Mouse (Mus musculus) CH12.LX (cell line): ENCODE data around the gene Creld2. TPM values are rescaled to one million over a fixed set of nuclear protein-coding genes. Genes with fewer than 3 reads are reported as not detected.

Experiments
- DNase-seq: peaks from one replicate; pipeline ENCODE4 v3.0.0-alpha.2; 2013; ENCODE audit errors: extremely low read depth
- H3K27ac ChIP-seq: 2 replicates; pipeline ENCODE4 v1.5.1; 2012; ENCODE audit warnings: low read depth, mild to moderate bottlenecking, control low read depth, moderate library complexity; ENCODE audit not compliant: insufficient read depth
- H3K27me3 ChIP-seq: replicated peaks from 2 replicates; pipeline ENCODE3; 2012; ENCODE audit warnings: inconsistent platforms
- H3K36me3 ChIP-seq, 2 experiments: replicated peaks in 1 of 2; 2 replicates each; pipeline versions ENCODE3 to v1.6.1; 2012; ENCODE audit warnings: inconsistent platforms in 1 of 2, low read length in 1 of 2, mild to moderate bottlenecking in 1 of 2, mixed read lengths in 1 of 2, moderate library complexity in 1 of 2; ENCODE audit not compliant: control insufficient read depth in 1 of 2, insufficient read depth in 1 of 2
- H3K4me1 ChIP-seq, 2 experiments: 2 replicates each; pipeline ENCODE4 v1.6.1; 2012; ENCODE audit warnings: inconsistent platforms in 1 of 2, moderate library complexity in 1 of 2; ENCODE audit not compliant: insufficient read depth in 2 of 2, control insufficient read depth in 1 of 2
- H3K4me2 ChIP-seq: 2 replicates; pipeline ENCODE4 v1.6.1; 2012; ENCODE audit warnings: low read depth, mild to moderate bottlenecking, control low read depth; ENCODE audit not compliant: poor library complexity, insufficient read depth, severe bottlenecking
- H3K4me3 ChIP-seq, 3 experiments: fragments of 150-350 bp in 1 of 3; sonication (generic) in 1 of 3; replicated peaks in 1 of 3; 2 replicates each; pipeline versions ENCODE3 to v1.5.1; 2011 to 2012; ENCODE audit warnings: low read depth in 2 of 3, low read length in 2 of 3, mild to moderate bottlenecking in 2 of 3, moderate library complexity in 2 of 3, control low read depth in 1 of 3, improper control_type of control experiment in 1 of 3, inconsistent platforms in 1 of 3, mixed read lengths in 1 of 3; ENCODE audit not compliant: poor library complexity in 1 of 3
- H3K79me2 ChIP-seq: replicated peaks from 2 replicates; pipeline ENCODE4 v1.6.1; 2012; ENCODE audit warnings: mild to moderate bottlenecking, moderate library complexity; ENCODE audit not compliant: control insufficient read depth, poor library complexity, insufficient read depth, severe bottlenecking; ENCODE audit errors: extremely low read depth
- H3K9ac ChIP-seq: 2 replicates; pipeline ENCODE4 v1.6.1; 2012; ENCODE audit warnings: low read depth, mild to moderate bottlenecking, control low read depth, moderate library complexity; ENCODE audit not compliant: insufficient read depth
- H3K9me3 ChIP-seq: replicated peaks from 2 replicates; pipeline ENCODE3; 2012; ENCODE audit warnings: low read length, inconsistent platforms, mixed read lengths
- BHLHE40 ChIP-seq: IDR thresholded peaks from 2 replicates; pipeline ENCODE4 v1.6.1; 2011; ENCODE audit warnings: mild to moderate bottlenecking, low read depth, low read length, improper control_type of control experiment
- CHD2 ChIP-seq: IDR thresholded peaks from 2 replicates; pipeline ENCODE4 v1.6.1; 2011; ENCODE audit warnings: low read length, improper control_type of control experiment
- CTCF ChIP-seq, 2 experiments: IDR thresholded peaks in 1 of 2; conservative IDR thresholded peaks in 1 of 2; 2 replicates each; pipeline ENCODE4 v1.5.1; 2011 to 2012; ENCODE audit warnings: low read depth in 2 of 2, low read length in 2 of 2, improper control_type of control experiment in 1 of 2, inconsistent platforms in 1 of 2, mild to moderate bottlenecking in 1 of 2, moderate library complexity in 1 of 2
- ELF1 ChIP-seq: IDR thresholded peaks from 2 replicates; pipeline ENCODE4 v1.6.1; 2014; ENCODE audit warnings: low read depth, mild to moderate bottlenecking, inconsistent platforms, low read length, improper control_type of control experiment
- JUN ChIP-seq: IDR thresholded peaks from 2 replicates; pipeline ENCODE4 v1.6.1; 2011; ENCODE audit warnings: low read depth, mild to moderate bottlenecking, low read length, improper control_type of control experiment, moderate library complexity; ENCODE audit not compliant: insufficient read depth
- MEF2A ChIP-seq: IDR thresholded peaks from 2 replicates; pipeline ENCODE4 v1.6.1; 2014; ENCODE audit warnings: low read depth, mild to moderate bottlenecking, inconsistent platforms, low read length, improper control_type of control experiment, borderline replicate concordance
- MXI1 ChIP-seq: IDR thresholded peaks from 2 replicates; pipeline ENCODE4 v1.6.1; 2011; ENCODE audit warnings: mild to moderate bottlenecking, low read depth, low read length, improper control_type of control experiment
- MYC ChIP-seq: IDR thresholded peaks from 2 replicates; pipeline ENCODE4 v1.6.1; 2011; ENCODE audit warnings: low read depth, mild to moderate bottlenecking, improper control_type of control experiment, low read length
- NELFE ChIP-seq: IDR thresholded peaks from 2 replicates; pipeline ENCODE4 v1.6.1; 2011; ENCODE audit warnings: low read depth, low read length, improper control_type of control experiment
- POLR2A ChIP-seq: IDR thresholded peaks from 2 replicates; pipeline ENCODE4 v1.6.1; 2011; ENCODE audit warnings: low read depth, mild to moderate bottlenecking, improper control_type of control experiment, low read length
- POLR2AphosphoS2 ChIP-seq: IDR thresholded peaks from 2 replicates; pipeline ENCODE4 v1.6.1; 2011; ENCODE audit warnings: low read depth, low read length, improper control_type of control experiment
- RAD21 ChIP-seq: IDR thresholded peaks from 2 replicates; pipeline ENCODE4 v1.6.1; 2011; ENCODE audit warnings: low read depth, mild to moderate bottlenecking, low read length, improper control_type of control experiment, moderate library complexity
- SMC3 ChIP-seq: IDR thresholded peaks from 2 replicates; pipeline ENCODE4 v1.6.1; 2011; ENCODE audit warnings: low read depth, low read length, improper control_type of control experiment
- TCF12 ChIP-seq: IDR thresholded peaks from 2 replicates; pipeline ENCODE4 v1.6.1; 2014; ENCODE audit warnings: low read depth, mild to moderate bottlenecking, inconsistent platforms, low read length, improper control_type of control experiment
- USF2 ChIP-seq: conservative IDR thresholded peaks from 2 replicates; pipeline ENCODE4 v1.6.1; 2011; ENCODE audit warnings: low read depth, low read length, improper control_type of control experiment
- ZC3H11A ChIP-seq: IDR thresholded peaks from 2 replicates; pipeline ENCODE4 v1.6.1; 2012; ENCODE audit warnings: low read depth, mild to moderate bottlenecking, inconsistent platforms, low read length, improper control_type of control experiment
- ZMIZ1 ChIP-seq: IDR thresholded peaks from 2 replicates; pipeline ENCODE4 v1.6.1; 2012; ENCODE audit warnings: low read depth, mild to moderate bottlenecking, inconsistent platforms, low read length, improper control_type of control experiment
- dilution Hi-C: fragments of 300-500 bp; cut with MboI; formaldehyde crosslinking; loops from 2 replicates; pipeline ENCODE4 v1.14.3; 2020; ENCODE audit warnings: low sequenced_read_pairs; ENCODE audit not compliant: extremely low pct_unique_long_range_greater_than_20kb, extremely low pct_ligation_motif_present
- in situ Hi-C: fragments of 300-500 bp; cut with MboI; formaldehyde crosslinking; loops from 3 replicates; pipeline ENCODE4 v1.14.3; 2019; ENCODE audit warnings: low sequenced_read_pairs, low pct_ligation_motif_present, low pct_unique_long_range_greater_than_20kb, mixed read lengths
- polyA plus RNA-seq: library from polyadenylated mRNA; unstranded; fragments of >175 nt; gene quantifications from 2 replicates; pipeline ENCODE4 v1.2.1, GENCODE M21; 2012; ENCODE audit warnings: low read depth; ENCODE audit not compliant: insufficient read length
- total RNA-seq, 2 experiments: library from RNA; depleted of rRNA; stranded (reverse); fragments of 300-350 nt in 1 of 2; fragments of >200 nt in 1 of 2; gene quantifications; 2 replicates each; pipeline ENCODE4 v1.2.3; 2012 to 2014

Gene Creld2
- total and polyA plus RNA-seq, 3 experiments = 63.6 to 93.8 (median 85.0) TPM

DNA sequence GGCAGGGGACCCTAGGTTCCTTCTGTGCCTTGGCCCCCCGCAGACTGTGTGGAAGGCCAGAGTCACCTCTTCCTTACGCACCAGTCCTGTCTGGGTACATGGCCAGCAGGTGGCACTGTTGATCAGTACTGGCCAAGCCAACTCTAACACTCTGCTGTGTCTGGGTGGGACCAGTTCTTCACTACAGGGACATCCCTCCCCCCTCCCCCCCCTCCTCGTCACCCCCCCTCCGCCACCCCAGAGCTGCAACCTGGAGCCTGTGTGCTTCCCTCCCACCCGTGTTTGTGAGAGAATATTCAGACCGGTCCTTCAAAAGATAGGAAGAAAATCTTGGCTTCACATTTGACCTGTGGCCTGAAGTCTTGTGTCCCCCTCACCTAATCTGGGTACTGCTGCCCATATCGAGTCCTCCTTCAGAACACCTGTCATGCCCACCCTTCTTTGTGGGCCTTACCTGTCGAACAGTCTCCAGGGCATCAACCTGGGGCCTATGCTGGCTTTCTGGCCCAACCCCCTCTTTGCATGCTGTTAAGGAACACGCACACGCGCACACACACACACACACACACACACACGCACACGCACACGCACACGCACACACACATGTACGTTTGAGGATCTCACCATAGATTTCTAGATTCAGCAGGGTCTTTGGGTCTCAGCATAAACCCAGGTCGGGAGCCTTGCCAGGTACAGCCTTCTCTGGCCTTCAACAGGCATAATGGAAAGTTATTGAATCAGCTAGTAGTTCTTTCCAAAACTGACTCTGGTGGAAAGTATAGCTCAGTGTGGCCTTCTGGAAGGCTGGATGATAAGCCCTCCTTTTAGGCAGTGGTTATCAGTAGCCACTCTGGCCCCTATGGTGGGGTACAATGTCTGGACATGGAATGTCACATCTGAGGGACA is 9.6 kb downstream of the Creld2 start:
- H3K4me3 ChIP-seq = no peak overlapping the region
- H3K79me2 ChIP-seq = no peaks in the 10 kb centered on the region
- H3K27me3 ChIP-seq = peaks cover 15% of the 10 kb centered on the region
- H3K27ac ChIP-seq = no peak overlapping the region
- H3K36me3 ChIP-seq = peaks cover 20 to 38% of the 10 kb centered on the region in 2 experiments
- peak; percentile 84 for DNase-seq
- H3K9me3 ChIP-seq = no peaks in the 10 kb centered on the region
- in situ Hi-C loops (loop anchor here (5.0 to 10.0 kb wide), 3 partner anchors 48 to 246 kb away; partner anchors contain the start of gene Trabd), dilution Hi-C loops (no loop called here)
- no peak for TF ChIP-seq MYC
- TF ChIP-seq CTCF (conservative IDR thresholded peaks at IDR 0.05 in 1 of 2, IDR thresholded peaks at IDR 0.05 in 1 of 2; ENCODE audit: low read depth in 2 of 2, low read length in 2 of 2) = peak; percentile 2 to 91; a peak in 2 of 4 replicates
- peak; percentile 84 for TF ChIP-seq RAD21
- TF ChIP-seq MEF2A = peak; percentile 29; the same call in 1 of the 2 replicates
- TF ChIP-seq SMC3 = peak; percentile 86
- TF ChIP-seq ZC3H11A = 0 out of 2 replicates have a peak, but pooled peaks have one; percentile 23
- no peak for TF ChIP-seq CHD2
- no peak overlapping the region for H3K9ac ChIP-seq
- H3K4me1 ChIP-seq = peaks cover 8 to 16% of the 10 kb centered on the region in 2 experiments
- peak overlapping the region; percentile 42; the same call in 1 of the 2 replicates for H3K4me2 ChIP-seq

DNA sequence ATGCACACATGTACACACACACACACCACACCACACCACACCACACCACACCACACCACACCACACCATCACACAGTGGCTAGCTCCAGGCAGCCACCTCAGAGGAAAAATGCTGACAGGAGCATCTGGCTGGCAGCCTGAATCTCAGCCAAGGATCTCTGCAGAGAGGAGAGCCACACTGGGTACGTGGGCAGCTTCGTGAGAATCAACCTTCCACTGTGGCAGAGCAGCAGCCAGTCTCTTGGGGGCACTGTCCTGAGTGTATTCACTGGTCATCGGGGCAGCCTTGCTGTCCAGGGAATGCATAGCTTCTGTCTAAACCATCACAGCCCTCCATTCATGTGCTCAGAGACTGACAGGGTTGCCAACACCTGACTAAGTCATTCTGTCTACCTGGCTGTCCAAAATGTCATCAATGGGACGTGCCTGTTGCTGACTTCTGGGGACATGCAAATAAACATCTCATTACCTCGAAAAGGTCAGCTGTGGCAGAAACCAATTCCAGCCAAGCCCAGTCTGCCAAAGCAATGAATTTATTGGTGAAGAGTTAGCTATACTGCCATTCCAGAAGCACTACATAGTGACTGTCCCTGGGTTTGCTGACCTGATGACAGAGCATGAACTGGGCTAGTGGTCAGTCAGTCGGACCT is 10.5 kb downstream of the Creld2 start:
- Histone ChIP-seq H3K79me2 (no peaks in the 10 kb centered on the region), H3K4me2 (no peak overlapping the region), H3K27ac (no peak overlapping the region), H3K4me1 (peaks cover 8 to 11% of the 10 kb centered on the region in 2 experiments), H3K4me3 (no peak overlapping the region), H3K9me3 (no peaks in the 10 kb centered on the region), H3K27me3 (peaks cover 20% of the 10 kb centered on the region), H3K36me3 (peaks cover 12 to 29% of the 10 kb centered on the region in 2 experiments), H3K9ac (no peak overlapping the region)
- DNase-seq = no peak
- TF ChIP-seq USF2 (no peak), SMC3 (no peak), POLR2AphosphoS2 (no peak), ZMIZ1 (no peak), ELF1 (no peak), MXI1 (no peak), NELFE (no peak), POLR2A (no peak), TCF12 (no peak), BHLHE40 (no peak), ZC3H11A (no peak), CHD2 (no peak), JUN (no peak)
- dilution Hi-C loops = no loop called here
- in situ Hi-C loops = loop anchor here (5.0 to 10.0 kb wide), 3 partner anchors 47 to 245 kb away; partner anchors contain the start of gene Trabd
